In genomic region chr5:125199086-125199485, GRCm38 (mm10) we compare ENCODE assay signal across 34 mouse cellular contexts.
"Had no signal": no experiment of that assay in that cellular context is flagged by ENCODE, and none has a peak within 500 bp of the region (broad histone marks: within the 10 kb centered on the region; RNA-seq: fewer than 3 reads in every experiment).

No protein-coding gene starts in this region.

- DNase-seq: heart, adult 2 months; heart, postnatal 10 days; heart, postnatal 14 days; heart, postnatal 36 days; heart, postnatal 4 days; kidney, adult 11 months; kidney, adult 18-20 months; kidney, adult 2 months; kidney, adult 8-10 months; kidney, adult 9 months; kidney, postnatal 10 days; kidney, postnatal 14 days; kidney, postnatal 25 days; kidney, postnatal 36 days; kidney, postnatal 4 days; layer of hippocampus, adult 9-11 months; layer of hippocampus, postnatal 36 days had no signal

- ATAC-seq: hindbrain, embryonic 16.5 days; hindbrain, postnatal 0 days; inflammation-experienced regulatory T-cells, adult 6 months had no signal

- H3K9ac ChIP-seq: heart, embryonic 12.5 days; heart, embryonic 13.5 days; heart, embryonic 15.5 days; hindbrain, embryonic 12.5 days; hindbrain, embryonic 13.5 days; hindbrain, embryonic 14.5 days; hindbrain, embryonic 15.5 days; kidney, embryonic 15.5 days had no signal

- H3K4me2 ChIP-seq: heart, embryonic 11.5 days; heart, embryonic 12.5 days; heart, embryonic 13.5 days; heart, embryonic 15.5 days; hindbrain, embryonic 12.5 days; hindbrain, embryonic 13.5 days; hindbrain, embryonic 14.5 days; hindbrain, embryonic 15.5 days; kidney, embryonic 15.5 days had no signal

- H3K9me3 ChIP-seq: heart, embryonic 10.5 days; heart, embryonic 12.5 days; heart, embryonic 13.5 days; heart, embryonic 15.5 days; hindbrain, embryonic 10.5 days; hindbrain, embryonic 12.5 days; hindbrain, embryonic 13.5 days; hindbrain, embryonic 15.5 days; kidney, embryonic 15.5 days had no signal

- H3K27ac ChIP-seq: heart, adult 2 months; heart, embryonic 10.5 days; heart, embryonic 13.5 days; heart, embryonic 15.5 days; hindbrain, embryonic 10.5 days; hindbrain, embryonic 12.5 days; hindbrain, embryonic 13.5 days; hindbrain, embryonic 14.5 days; hindbrain, embryonic 15.5 days; hindbrain, postnatal 0 days; kidney, embryonic 15.5 days; kidney, postnatal 0 days; layer of hippocampus, adult 2 months; left cerebral cortex, adult 2 months had no signal

- H3K36me3 ChIP-seq: heart, embryonic 10.5 days; heart, embryonic 12.5 days; heart, embryonic 13.5 days; heart, embryonic 15.5 days; hindbrain, embryonic 10.5 days; hindbrain, embryonic 12.5 days; hindbrain, embryonic 13.5 days; hindbrain, embryonic 15.5 days; kidney, embryonic 15.5 days had no signal

- H3K4me3 ChIP-seq: heart, adult 2 months; heart, embryonic 10.5 days; heart, embryonic 12.5 days; heart, embryonic 13.5 days; heart, embryonic 15.5 days; hindbrain, embryonic 10.5 days; hindbrain, embryonic 12.5 days; hindbrain, embryonic 13.5 days; hindbrain, embryonic 15.5 days; kidney, embryonic 15.5 days; layer of hippocampus, adult 2 months; left cerebral cortex, adult 2 months had no signal

- H3K27me3 ChIP-seq: heart, embryonic 12.5 days; heart, embryonic 13.5 days; heart, embryonic 15.5 days; hindbrain, embryonic 12.5 days; hindbrain, embryonic 13.5 days; hindbrain, embryonic 15.5 days; kidney, embryonic 15.5 days had no signal
